Mouse (Mus musculus): ENCODE results near the gene Rpl41. TPM values are rescaled to one million over a fixed set of nuclear protein-coding genes. Genes with fewer than 3 reads are reported as not detected.

The Rpl41 gene
- polyA plus RNA-seq, 1 experiment from 2014 or later = 2,032 TPM

- Histone ChIP-seq H3K9ac (replicated peaks; ENCODE audit: low read depth, low read length) (no peak overlapping the region), H3K27ac (ENCODE audit: low read length) (no peak overlapping the region), H3K27me3 (replicated peaks; ENCODE audit: control insufficient read depth, insufficient read depth, low read length) (peaks cover 21% of the 10 kb centered on the region), H3K9me3 (ENCODE audit: control insufficient read depth, low read length) (no peaks in the 10 kb centered on the region), H3K4me2 (ENCODE audit: low read length) (no peak overlapping the region), H3K4me1 (replicated peaks; ENCODE audit: control insufficient read depth, insufficient read depth, low read length) (peaks cover 8% of the 10 kb centered on the region), H3K4me3 (replicated peaks; ENCODE audit: low read length) (no peak overlapping the region), H3K36me3 (ENCODE audit: control insufficient read depth, insufficient read depth) (no peaks in the 10 kb centered on the region)
- 52% methylated on average over 4 of the region's 4 CpGs for WGBS
- no peak for ATAC-seq
These were observed 38.0 kb upstream of the Rpl41 start for GRCm38 (mm10) chr10:128587120-128587519.

- H3K9me3 ChIP-seq (ENCODE audit: control insufficient read depth, low read length) = no peaks in the 10 kb centered on the region
- no peak overlapping the region for H3K4me2 ChIP-seq (ENCODE audit: low read length)
- no peak overlapping the region for H3K4me3 ChIP-seq (replicated peaks; ENCODE audit: low read length)
- H3K9ac ChIP-seq (replicated peaks; ENCODE audit: low read depth, low read length) = no peak overlapping the region
- peaks cover 8% of the 10 kb centered on the region for H3K4me1 ChIP-seq (replicated peaks; ENCODE audit: control insufficient read depth, insufficient read depth, low read length)
- H3K27ac ChIP-seq (ENCODE audit: low read length) = no peak overlapping the region
- peaks cover 21% of the 10 kb centered on the region for H3K27me3 ChIP-seq (replicated peaks; ENCODE audit: control insufficient read depth, insufficient read depth, low read length)
- WGBS = 14% methylated on average over 1 of the region's 1 CpGs
- ATAC-seq = no peak
- H3K36me3 ChIP-seq (ENCODE audit: control insufficient read depth, insufficient read depth) = no peaks in the 10 kb centered on the region
These were observed 37.4 kb upstream of the Rpl41 start for GRCm38 (mm10) chr10:128586546-128586945.

- no peak overlapping the region for H3K9ac ChIP-seq (replicated peaks; ENCODE audit: low read depth, low read length)
- peaks cover 4% of the 10 kb centered on the region for H3K4me1 ChIP-seq (replicated peaks; ENCODE audit: control insufficient read depth, insufficient read depth, low read length)
- no peak for ATAC-seq
- no peak overlapping the region for H3K4me3 ChIP-seq (replicated peaks; ENCODE audit: low read length)
- H3K4me2 ChIP-seq (ENCODE audit: low read length) = no peak overlapping the region
- H3K36me3 ChIP-seq (ENCODE audit: control insufficient read depth, insufficient read depth) = no peaks in the 10 kb centered on the region
- H3K27ac ChIP-seq (ENCODE audit: low read length) = no peak overlapping the region
- peaks cover 17% of the 10 kb centered on the region for H3K27me3 ChIP-seq (replicated peaks; ENCODE audit: control insufficient read depth, insufficient read depth, low read length)
- H3K9me3 ChIP-seq (ENCODE audit: control insufficient read depth, low read length) = no peaks in the 10 kb centered on the region
- WGBS = 14% methylated on average over 4 of the region's 4 CpGs
These were observed 35.3 kb upstream of the Rpl41 start for GRCm38 (mm10) chr10:128584386-128584785.

GRCm38 (mm10) chr10:128583644-128584043 lies 34.5 kb upstream of the Rpl41 start:
- 16% methylated on average over 7 of the region's 7 CpGs for WGBS
- H3K9ac ChIP-seq (replicated peaks; ENCODE audit: low read depth, low read length) = no peak overlapping the region
- H3K4me2 ChIP-seq (ENCODE audit: low read length) = no peak overlapping the region
- no peak for ATAC-seq
- no peak overlapping the region for H3K4me3 ChIP-seq (replicated peaks; ENCODE audit: low read length)
- no peaks in the 10 kb centered on the region for H3K4me1 ChIP-seq (replicated peaks; ENCODE audit: control insufficient read depth, insufficient read depth, low read length)
- H3K27me3 ChIP-seq (replicated peaks; ENCODE audit: control insufficient read depth, insufficient read depth, low read length) = peaks cover 10% of the 10 kb centered on the region
- no peaks in the 10 kb centered on the region for H3K36me3 ChIP-seq (ENCODE audit: control insufficient read depth, insufficient read depth)
- no peak overlapping the region for H3K27ac ChIP-seq (ENCODE audit: low read length)
- H3K9me3 ChIP-seq (ENCODE audit: control insufficient read depth, low read length) = no peaks in the 10 kb centered on the region

DNA sequence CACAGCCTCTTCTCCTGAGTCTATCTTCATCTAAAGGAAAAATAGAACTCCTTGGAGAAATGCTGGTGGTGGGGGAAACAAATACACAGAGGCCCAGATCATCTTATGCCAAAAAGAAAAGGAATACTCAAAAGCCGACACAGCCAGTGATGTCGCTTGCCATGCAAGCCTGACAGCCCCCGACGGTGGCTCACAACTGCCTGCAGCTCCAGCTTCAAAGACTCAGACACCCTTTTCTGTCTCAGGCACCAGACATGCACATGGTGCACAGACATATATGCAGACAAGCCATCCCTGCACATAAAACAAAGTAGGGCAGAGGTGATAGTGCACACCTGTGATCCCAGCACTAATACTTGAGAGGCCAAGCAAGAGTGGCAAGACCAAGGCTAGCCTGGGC lies 30.6 kb upstream of the Rpl41 start:
- Histone ChIP-seq H3K27ac (ENCODE audit: low read length) (no peak overlapping the region), H3K9ac (replicated peaks; ENCODE audit: low read depth, low read length) (no peak overlapping the region), H3K27me3 (replicated peaks; ENCODE audit: control insufficient read depth, insufficient read depth, low read length) (no peaks in the 10 kb centered on the region), H3K4me3 (replicated peaks; ENCODE audit: low read length) (no peak overlapping the region), H3K4me2 (ENCODE audit: low read length) (no peak overlapping the region), H3K9me3 (ENCODE audit: control insufficient read depth, low read length) (no peaks in the 10 kb centered on the region), H3K36me3 (ENCODE audit: control insufficient read depth, insufficient read depth) (no peaks in the 10 kb centered on the region), H3K4me1 (replicated peaks; ENCODE audit: control insufficient read depth, insufficient read depth, low read length) (no peaks in the 10 kb centered on the region)
- WGBS = 85% methylated on average over 4 of the region's 4 CpGs
- no peak for ATAC-seq

DNA sequence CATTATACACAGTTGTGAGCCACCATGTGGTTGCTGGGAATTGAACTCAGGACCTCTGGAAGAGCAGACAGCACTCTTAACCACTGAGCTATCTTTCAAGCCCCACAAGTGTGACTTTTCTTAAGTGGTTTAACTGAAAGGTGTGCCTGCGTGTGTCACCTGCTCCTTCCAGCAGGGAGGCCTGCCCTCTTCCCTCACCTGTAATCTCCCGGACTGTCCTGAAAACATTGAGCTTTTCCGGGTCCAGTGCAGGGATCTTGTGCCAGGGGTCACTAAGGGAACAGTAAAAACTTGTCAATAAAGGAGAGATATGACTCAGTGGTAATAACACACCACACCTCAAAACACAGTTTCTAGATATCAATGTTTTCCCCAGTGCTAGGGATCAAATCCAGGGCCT lies 30.2 kb upstream of the Rpl41 start:
- Histone ChIP-seq H3K27me3 (replicated peaks; ENCODE audit: control insufficient read depth, insufficient read depth, low read length) (no peaks in the 10 kb centered on the region), H3K9ac (replicated peaks; ENCODE audit: low read depth, low read length) (no peak overlapping the region), H3K4me2 (ENCODE audit: low read length) (no peak overlapping the region), H3K4me3 (replicated peaks; ENCODE audit: low read length) (no peak overlapping the region), H3K4me1 (replicated peaks; ENCODE audit: control insufficient read depth, insufficient read depth, low read length) (no peaks in the 10 kb centered on the region), H3K27ac (ENCODE audit: low read length) (no peak overlapping the region), H3K36me3 (ENCODE audit: control insufficient read depth, insufficient read depth) (no peaks in the 10 kb centered on the region), H3K9me3 (ENCODE audit: control insufficient read depth, low read length) (no peaks in the 10 kb centered on the region)
- ATAC-seq = no peak
- WGBS = 86% methylated on average over 3 of the region's 3 CpGs

DNA sequence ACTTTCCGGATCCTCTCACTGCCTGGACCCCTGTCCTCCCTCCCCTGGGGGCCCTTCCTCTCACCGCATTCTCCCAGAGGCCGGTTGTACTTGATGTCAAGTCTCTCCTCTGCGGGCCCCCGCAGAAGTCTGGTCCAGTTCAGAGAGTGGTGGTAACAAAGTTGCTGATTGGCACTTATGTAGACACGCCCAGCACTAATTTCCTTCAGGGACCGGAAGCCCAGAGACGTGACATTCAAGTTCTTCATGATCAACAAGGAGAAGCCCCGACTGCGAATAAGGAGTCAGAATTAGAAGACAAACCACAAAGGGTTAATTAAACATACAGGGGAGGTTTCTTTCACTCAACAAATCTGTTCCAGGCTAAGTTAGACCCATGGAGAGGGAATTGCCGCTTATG lies 29.2 kb upstream of the Rpl41 start:
- ATAC-seq = no peak
- Histone ChIP-seq H3K27me3 (replicated peaks; ENCODE audit: control insufficient read depth, insufficient read depth, low read length) (no peaks in the 10 kb centered on the region), H3K4me2 (ENCODE audit: low read length) (no peak overlapping the region), H3K4me1 (replicated peaks; ENCODE audit: control insufficient read depth, insufficient read depth, low read length) (no peaks in the 10 kb centered on the region), H3K36me3 (ENCODE audit: control insufficient read depth, insufficient read depth) (no peaks in the 10 kb centered on the region), H3K9ac (replicated peaks; ENCODE audit: low read depth, low read length) (no peak overlapping the region), H3K9me3 (ENCODE audit: control insufficient read depth, low read length) (no peaks in the 10 kb centered on the region), H3K27ac (ENCODE audit: low read length) (no peak overlapping the region), H3K4me3 (replicated peaks; ENCODE audit: low read length) (no peak overlapping the region)
- 75% methylated on average over 11 of the region's 11 CpGs for WGBS

DNA sequence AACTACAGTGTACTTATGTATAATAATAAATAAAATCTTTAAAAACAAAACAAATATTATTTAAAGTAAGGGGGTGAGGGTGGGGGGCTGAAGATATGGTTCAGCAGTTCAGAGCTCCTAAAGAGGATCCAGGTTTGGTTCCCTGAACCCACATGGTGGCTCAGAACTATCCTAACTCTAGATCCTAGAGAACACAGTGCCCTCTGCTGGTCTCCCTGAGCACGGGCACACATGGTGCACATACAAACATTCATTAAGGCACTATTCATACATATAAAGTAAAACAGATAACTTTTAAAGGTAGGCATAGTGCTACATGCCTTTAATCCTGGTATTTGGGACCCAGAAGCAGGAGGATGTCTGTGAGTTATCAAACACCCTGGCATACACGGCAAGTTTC lies 26.0 kb upstream of the Rpl41 start:
- no peak for ATAC-seq
- no peak overlapping the region for H3K9ac ChIP-seq (replicated peaks; ENCODE audit: low read depth, low read length)
- H3K27me3 ChIP-seq (replicated peaks; ENCODE audit: control insufficient read depth, insufficient read depth, low read length) = no peaks in the 10 kb centered on the region
- H3K4me1 ChIP-seq (replicated peaks; ENCODE audit: control insufficient read depth, insufficient read depth, low read length) = no peaks in the 10 kb centered on the region
- H3K9me3 ChIP-seq (ENCODE audit: control insufficient read depth, low read length) = no peaks in the 10 kb centered on the region
- no peaks in the 10 kb centered on the region for H3K36me3 ChIP-seq (ENCODE audit: control insufficient read depth, insufficient read depth)
- no peak overlapping the region for H3K4me3 ChIP-seq (replicated peaks; ENCODE audit: low read length)
- H3K4me2 ChIP-seq (ENCODE audit: low read length) = no peak overlapping the region
- no peak overlapping the region for H3K27ac ChIP-seq (ENCODE audit: low read length)
- WGBS = 97% methylated on average over 2 of the region's 2 CpGs

DNA sequence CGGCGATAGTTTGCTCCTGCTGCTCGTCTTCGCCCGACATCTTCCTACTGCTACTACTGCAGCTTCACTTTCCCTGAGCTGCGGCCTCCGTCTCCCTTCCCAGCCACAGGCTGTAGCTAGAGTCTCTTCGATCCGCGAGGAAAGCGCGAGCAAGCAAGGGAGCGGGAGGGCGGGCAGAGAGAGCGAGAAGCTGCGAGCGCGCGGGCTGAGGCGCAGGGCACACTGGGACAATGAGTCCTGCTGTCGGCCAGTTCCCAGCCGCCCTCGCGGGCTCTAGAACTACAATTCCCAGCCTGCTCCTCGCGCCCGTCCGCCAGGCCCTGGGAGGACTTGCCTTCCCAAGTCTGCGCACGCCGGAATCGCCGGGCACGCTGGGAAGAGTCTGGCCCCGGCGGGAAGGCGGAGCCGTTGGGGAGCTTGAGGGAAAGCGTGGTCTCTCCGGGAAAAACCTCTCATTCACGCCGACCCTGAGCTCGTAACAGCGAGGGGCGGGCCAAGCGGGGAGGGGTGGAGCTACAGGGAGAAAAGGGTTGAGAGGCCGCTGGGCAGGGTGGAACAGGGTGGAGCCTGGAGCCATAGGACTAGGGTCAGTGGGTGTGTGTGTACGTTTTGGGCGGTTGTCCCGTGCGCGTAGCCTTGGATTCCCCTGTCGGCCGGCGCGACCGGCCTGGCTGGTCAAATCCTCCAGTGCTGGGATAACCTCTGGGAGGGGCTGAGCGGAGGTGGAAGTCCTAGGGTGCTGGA lies 16.9 kb upstream of the Rpl41 start, which contains the start of gene Pa2g4:
TSS of gene Pa2g4 (minus strand) at position 200 of the 744 bp plus-strand sequence.
- Histone ChIP-seq H3K9me3 (ENCODE audit: control insufficient read depth, low read length) (no peaks in the 10 kb centered on the region), H3K27me3 (replicated peaks; ENCODE audit: control insufficient read depth, insufficient read depth, low read length) (no peaks in the 10 kb centered on the region), H3K4me3 (replicated peaks; ENCODE audit: low read length) (peak within 1 kb of the TSS; percentile 96), H3K4me1 (replicated peaks; ENCODE audit: control insufficient read depth, insufficient read depth, low read length) (peaks cover 16% of the 10 kb centered on the region), H3K36me3 (ENCODE audit: control insufficient read depth, insufficient read depth) (peaks cover 11% of the 10 kb centered on the region), H3K9ac (replicated peaks; ENCODE audit: low read depth, low read length) (peak within 1 kb of the TSS; percentile 92), H3K27ac (ENCODE audit: low read length) (peak within 1 kb of the TSS; percentile 96), H3K4me2 (ENCODE audit: low read length) (peak within 1 kb of the TSS; percentile 98)
- WGBS = under 1% methylated on average over 58 of the region's 58 CpGs
- peak; percentile 99 for ATAC-seq

Measured in forebrain, embryonic 16.5 days (tissue).